Mouse (Mus musculus): ENCODE results near the gene Cox7b.

The Cox7b gene

DNA sequence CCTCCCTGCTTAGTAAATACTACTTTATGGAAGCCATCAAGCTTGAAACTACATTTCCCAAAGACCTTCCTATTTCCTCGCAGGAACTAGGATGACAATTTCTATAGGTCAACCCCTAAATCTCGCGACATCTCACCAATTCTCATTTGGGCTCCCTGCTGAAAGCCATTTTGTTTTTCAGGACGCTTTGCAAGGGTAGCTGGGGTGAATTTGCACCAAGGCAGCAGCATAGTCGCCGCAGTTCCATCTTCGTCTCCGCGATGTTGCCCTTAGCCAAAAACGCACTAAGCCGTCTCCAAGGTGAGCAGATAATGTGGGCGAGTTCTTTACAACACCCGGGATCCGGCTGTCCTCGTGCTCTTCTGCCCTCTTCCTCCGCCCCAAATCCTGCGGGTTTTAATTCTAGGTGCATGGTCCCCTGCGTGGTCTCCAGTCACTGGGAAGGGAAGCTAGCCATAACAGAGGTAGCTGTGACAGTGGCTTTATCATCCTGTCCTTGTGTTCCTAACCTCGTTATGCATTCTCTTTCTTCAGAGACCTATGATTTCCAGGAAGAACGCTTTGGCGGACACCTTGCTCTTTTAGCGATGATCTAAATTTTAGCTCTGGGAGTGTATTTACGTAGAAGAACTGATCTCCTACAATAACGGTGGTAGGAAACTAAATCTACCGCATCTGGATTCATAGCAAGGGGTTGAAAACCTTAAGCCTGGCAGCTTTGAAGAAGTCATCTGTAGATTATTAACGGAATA is at the start of gene Cox7b:
Gene Cox7b (plus strand): TSS at position 130 of the 752 bp plus-strand sequence.
- in situ Hi-C loops (cut with MboI; ENCODE audit: unreplicated experiment in 2 of 2) = loop anchor here in 1 of 2 experiments (10.0 to 25.0 kb wide), 2 partner anchors 747 to 841 kb away; no protein-coding TSS in a partner anchor

DNA sequence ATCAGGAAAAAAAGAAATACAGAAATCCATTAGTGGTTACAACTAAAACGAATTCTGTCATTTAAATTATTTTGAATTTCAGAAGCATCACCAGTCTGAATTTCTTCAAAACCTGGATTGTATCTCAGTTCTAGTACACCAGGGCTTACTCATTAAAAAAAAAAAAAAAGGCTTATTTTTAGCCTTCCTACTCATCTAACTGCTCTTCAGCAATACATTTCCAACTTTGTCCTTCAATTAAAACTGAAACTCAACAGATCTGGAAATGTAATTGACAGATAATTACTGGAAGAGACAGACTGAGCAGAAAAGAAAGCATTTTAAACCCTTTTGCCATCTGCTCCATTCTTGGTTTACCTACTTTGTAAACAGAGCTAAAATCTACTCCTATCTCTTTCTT is 13.9 kb upstream of the Cox7b start:
- in situ Hi-C loops (cut with MboI; ENCODE audit: unreplicated experiment in 2 of 2) = loop anchor here (10.0 to 25.0 kb wide), 2 partner anchors 77 to 761 kb away; partner anchors contain the start of gene Atrx (in 1 of the 2)

DNA sequence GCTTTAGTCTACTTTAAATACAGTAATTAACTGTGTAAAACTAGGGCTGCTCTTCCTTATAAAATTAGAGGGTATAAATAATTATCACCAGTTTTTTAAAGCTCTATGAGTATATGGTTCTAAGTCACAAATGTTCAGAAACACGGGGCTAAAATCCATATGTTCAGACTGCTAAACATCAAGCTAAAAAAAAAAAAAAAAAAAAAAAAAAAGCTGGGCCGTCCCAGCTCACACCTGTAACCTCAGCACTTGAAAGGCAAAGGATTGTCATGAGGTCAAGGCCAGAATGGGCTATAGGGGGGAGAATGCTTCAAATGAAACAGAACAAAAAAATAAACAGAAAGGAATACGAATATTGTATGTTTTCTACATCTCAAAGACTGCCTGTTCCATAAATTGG is 4.7 kb upstream of the Cox7b start:
- in situ Hi-C loops (cut with MboI; ENCODE audit: unreplicated experiment in 2 of 2) = loop anchor here in 1 of 2 experiments (5.0 to 25.0 kb wide), 3 partner anchors 83 to 836 kb away; partner anchors contain the start of gene Atrx

DNA sequence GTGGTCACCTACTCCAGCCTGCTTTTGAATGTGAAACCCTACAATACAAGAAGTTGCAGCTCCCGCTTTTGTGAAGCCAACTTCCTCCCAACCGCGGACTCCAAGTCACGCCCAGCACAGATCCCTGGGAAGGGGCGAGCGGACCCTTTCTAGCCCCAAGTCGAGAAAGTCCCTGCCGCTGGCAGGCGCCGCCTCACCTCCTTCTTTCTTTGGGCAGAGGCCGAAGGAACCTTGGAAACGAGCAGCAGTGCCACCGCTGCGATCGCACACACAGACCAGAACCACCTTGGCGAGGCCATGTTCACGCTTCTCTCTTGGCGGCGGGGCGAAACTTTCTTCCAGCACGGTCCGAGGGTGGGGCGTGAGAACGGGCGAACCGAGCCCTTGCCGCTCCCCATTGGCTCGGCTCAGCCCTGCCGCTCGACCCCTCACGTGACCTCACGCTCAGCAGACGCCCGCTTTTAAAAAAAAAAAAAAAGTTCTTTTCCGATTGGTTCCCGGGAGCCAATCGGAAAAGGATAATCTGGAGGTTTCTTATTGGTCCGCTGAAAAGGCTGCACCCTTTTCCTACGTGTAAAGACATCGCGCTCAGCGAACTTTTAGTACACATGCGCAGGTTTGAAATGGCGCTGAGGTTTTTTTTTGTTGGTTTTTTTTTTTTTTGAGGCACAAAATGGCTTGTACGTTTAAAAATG is 3.9 kb upstream of the Cox7b start, which contains the start of gene Magt1:
Gene Magt1 (minus strand): TSS at position 442 of the 695 bp plus-strand sequence.
- in situ Hi-C loops (cut with MboI; ENCODE audit: unreplicated experiment in 2 of 2) = loop anchor here in 1 of 2 experiments (5.0 to 25.0 kb wide), 3 partner anchors 84 to 837 kb away; partner anchors contain the start of gene Atrx

DNA sequence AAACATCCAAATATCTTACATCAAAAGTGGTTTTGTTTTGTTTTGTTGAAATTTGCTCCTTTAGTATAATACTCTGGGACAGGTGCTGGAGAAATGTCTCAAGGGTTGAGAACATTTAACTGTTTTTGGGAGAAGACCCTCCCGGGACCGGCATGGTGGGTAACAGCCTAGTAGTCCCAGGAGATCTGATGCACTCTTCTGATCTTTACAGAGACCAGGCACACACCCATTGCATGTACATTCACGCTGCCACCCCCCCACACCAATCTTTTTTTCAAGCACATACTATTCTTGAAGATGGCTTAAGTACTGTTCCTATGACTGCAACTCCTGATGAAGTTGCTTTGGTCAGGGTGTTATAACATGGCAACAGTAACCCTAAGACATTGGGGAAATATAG is 2.9 kb upstream of the Cox7b start:
- in situ Hi-C loops (cut with MboI; ENCODE audit: unreplicated experiment in 2 of 2) = loop anchor here in 1 of 2 experiments (5.0 to 25.0 kb wide), 3 partner anchors 85 to 838 kb away; partner anchors contain the start of gene Atrx

DNA sequence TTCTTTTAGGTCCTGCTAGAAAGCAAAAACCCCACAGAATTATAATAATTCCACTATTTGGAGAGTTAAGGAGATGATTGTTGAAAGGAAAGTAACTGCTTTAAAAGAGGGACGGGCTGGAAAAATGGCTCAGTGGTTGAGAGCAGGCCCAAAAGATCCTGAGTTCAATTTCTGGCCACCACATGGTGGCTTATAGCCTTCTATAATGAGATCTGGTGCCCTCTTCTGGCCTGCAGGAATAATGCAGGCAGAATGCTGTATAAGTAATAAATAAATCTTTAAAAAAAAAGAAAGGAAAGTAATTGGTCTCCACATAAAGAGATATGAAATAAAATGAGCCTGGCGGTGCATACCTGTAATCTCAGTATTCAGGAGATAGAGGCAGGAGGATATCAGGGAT is 2.3 kb upstream of the Cox7b start:
- in situ Hi-C loops (cut with MboI; ENCODE audit: unreplicated experiment in 2 of 2) = loop anchor here in 1 of 2 experiments (5.0 to 25.0 kb wide), 3 partner anchors 86 to 838 kb away; partner anchors contain the start of gene Atrx

DNA sequence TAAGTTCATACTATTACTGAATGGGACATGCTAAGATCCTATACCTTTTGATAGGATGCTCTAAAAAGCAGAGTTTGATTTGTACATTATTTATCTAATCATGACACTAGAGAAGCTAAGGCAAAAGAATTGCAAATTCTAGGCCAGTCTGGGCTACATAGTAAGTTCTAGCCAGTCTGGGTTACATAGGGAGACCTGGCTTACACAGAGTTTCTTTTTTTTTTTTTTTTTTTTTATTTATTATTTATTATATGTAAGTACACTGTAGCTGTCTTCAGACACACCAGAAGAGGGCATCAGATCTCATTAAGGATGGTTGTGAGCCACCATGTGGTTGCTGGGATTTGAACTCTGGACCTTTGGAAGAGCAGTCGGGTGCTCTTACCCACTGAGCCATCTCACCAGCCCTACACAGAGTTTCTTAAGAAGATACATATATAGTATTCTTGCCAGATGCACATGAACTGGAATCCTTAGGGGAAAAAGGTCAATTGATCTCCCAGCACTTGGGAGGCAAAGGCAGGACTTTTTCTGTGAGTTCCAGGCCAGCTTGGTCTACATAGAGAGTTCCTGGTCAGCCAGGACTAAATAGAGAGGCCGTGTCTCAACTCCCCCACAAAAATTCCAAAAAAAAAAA is 641 bp upstream of the Cox7b start:
- in situ Hi-C loops (cut with MboI; ENCODE audit: unreplicated experiment in 2 of 2) = loop anchor here in 1 of 2 experiments (5.0 to 25.0 kb wide), 3 partner anchors 88 to 840 kb away; partner anchors contain the start of gene Atrx

DNA sequence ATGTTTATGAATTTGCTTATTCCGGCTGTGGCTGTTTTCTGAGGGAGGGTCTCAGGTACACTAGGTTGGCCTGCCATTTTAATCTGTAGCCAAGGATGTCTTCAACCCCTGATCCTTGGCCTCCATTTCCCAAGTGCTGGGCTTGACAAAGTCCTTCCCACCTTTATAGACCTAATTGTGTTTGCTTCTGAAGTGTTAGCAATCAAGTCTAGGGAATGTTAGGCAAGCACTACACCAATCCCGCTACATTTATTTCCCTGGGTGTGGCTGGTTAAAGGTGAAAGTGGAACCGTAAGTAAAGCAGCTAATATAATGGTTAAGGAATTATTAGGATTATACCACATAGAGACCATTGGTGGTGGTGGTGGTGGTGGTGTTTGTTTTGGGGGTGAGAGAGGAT is 1.6 kb downstream of the Cox7b start:
- in situ Hi-C loops (cut with MboI; ENCODE audit: unreplicated experiment in 2 of 2) = loop anchor here in 1 of 2 experiments (10.0 to 25.0 kb wide), 2 partner anchors 745 to 842 kb away; no protein-coding TSS in a partner anchor

DNA sequence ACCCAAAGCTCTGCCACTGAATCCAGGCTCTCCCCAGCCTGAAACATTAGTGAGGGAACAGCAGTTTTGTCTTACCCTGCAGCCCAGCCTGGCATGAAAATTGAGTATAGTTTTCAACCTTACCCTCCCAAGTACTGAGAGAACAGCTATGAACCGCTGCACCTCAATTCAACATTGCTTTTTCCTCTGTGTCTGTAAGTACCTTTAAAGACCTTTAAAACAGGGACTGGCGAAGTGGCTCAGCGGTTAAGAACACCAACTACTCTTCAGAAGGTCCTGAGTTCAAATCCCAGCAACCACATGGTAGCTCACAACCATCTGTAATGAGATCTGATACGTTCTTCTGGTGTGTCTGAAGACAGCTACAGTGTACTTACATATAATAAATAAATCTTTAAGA is 2.0 kb downstream of the Cox7b start:
- in situ Hi-C loops (cut with MboI; ENCODE audit: unreplicated experiment in 2 of 2) = loop anchor here in 1 of 2 experiments (10.0 to 25.0 kb wide), 2 partner anchors 745 to 843 kb away; no protein-coding TSS in a partner anchor

DNA sequence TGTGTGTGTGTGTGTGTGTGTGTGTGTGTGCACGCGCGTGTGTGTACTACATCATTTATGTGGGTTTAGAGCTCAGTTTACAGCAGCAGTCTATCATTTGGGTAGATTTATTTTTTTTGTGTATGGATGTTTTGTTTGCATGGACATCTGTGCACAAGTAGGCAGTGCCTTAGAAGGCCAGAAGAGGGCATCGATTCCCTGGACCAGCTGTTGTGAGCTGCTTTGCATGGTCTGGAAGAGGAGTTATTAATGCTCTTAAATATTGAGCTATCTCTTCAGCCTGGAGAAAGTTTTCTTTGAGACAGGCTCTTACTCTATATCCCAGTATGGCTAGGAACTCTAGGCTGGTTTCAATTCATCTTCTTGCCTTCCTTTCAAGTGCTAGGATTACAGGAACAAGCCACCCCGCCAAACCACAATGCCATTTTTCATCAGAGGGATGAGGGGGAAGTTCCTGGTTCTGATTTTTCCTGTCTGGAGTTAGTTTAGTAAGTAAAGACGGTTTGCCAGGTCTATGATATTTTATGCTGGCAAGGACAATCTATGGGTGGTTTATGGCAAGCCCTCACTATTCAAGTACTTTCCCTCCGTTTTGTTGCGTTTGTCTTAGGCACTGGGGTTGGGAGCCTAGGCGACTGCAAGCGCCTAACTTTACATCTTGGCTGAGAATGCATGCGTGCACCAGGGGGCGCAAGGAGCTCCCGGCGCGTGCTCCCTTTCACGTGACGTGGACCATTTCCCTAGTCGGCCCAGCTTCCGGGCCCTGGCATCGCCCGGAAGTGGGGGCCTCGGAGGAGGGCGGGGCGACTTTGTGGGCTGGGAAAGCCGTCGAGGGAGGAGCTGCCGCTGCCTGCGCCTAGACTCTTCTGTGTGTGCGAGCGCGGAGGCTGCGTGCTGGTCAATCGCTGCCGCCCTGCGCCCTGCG is 11.2 kb downstream of the Cox7b start, which contains the start of gene Atp7a:
Gene Atp7a (plus strand): TSS at position 859 of the 925 bp plus-strand sequence.
- in situ Hi-C loops (cut with MboI; ENCODE audit: unreplicated experiment in 2 of 2) = loop anchor here (5.0 to 10.0 kb wide), 4 partner anchors 141 to 1448 kb away; no protein-coding TSS in a partner anchor

DNA sequence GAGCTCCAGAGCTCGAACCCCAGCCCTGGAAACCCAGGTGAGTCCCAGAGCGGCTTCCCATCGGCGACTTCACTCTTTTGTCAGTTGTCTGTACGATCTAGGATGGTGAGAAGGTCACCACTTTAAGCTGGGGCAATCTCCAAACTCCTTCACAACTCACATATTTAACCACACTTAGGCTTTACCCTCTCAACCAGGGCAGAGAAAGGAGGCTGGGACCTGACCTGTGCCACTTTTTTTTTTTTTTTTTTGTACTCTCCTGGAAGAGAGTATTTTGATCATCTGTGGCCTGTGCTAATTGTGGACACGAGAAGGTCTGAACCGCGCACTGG is 11.8 kb downstream of the Cox7b start:
- in situ Hi-C loops (cut with MboI; ENCODE audit: unreplicated experiment in 2 of 2) = loop anchor here (5.0 to 10.0 kb wide), 4 partner anchors 140 to 1447 kb away; no protein-coding TSS in a partner anchor

DNA sequence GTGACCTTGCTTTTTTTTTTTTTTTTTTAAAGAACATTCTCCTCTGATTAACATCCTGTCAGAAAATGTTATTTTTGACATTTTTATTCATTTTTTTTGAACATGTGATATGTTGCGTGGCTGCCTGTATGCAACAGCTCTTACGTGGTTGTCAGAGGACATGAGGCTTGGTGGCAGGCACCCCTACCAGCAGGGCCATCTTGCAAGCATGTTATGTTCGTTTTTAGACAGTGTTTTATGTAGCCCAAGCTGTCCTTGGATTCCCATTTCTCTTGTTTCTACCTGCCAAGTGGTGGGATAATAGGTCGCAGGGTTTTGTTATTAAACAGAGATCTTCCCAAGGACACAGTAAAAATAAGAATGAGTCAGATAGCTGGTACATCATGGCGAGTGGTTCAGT is 14.7 kb downstream of the Cox7b start:
- in situ Hi-C loops (cut with MboI; ENCODE audit: unreplicated experiment in 2 of 2) = no loop called here

DNA sequence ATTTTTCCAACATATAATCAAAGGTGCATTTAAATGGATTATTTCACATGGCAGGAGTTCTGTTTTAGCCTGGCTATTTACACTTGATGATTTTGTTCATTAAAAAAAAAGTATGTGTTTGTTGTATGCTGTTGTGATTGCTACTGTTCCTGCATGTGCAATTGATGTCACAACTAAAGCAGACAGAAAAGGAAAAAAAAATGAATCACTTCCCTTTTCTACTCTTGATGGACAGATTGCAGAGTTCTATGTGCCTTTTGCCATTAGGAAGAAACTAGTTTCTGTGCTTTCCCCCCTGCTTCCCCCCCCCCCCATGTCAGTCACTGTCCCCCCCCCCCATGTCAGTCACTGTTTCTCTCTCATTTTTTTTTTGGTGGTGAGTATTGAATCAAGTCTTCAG is 15.6 kb downstream of the Cox7b start:
- in situ Hi-C loops (cut with MboI; ENCODE audit: unreplicated experiment in 2 of 2) = no loop called here

DNA sequence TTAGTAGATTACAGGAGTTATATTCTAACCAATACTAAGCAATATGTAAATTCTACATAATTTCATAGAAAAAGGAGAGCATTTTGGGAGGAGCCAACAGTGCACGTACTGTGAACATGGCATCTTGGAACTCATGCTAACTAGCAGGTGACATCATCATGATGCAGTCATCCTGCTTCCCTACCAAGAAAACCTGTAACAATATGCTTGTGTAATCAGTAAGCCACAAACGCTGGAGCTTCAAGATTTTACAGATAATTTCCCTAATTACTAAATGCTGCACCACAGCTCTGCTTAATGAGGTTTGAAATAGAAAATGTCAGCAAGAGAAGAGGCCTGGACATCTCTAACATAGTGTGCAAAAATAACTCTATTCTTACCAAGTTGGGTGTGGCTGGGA is 20.2 kb downstream of the Cox7b start:
- in situ Hi-C loops (cut with MboI; ENCODE audit: unreplicated experiment in 2 of 2) = no loop called here

DNA sequence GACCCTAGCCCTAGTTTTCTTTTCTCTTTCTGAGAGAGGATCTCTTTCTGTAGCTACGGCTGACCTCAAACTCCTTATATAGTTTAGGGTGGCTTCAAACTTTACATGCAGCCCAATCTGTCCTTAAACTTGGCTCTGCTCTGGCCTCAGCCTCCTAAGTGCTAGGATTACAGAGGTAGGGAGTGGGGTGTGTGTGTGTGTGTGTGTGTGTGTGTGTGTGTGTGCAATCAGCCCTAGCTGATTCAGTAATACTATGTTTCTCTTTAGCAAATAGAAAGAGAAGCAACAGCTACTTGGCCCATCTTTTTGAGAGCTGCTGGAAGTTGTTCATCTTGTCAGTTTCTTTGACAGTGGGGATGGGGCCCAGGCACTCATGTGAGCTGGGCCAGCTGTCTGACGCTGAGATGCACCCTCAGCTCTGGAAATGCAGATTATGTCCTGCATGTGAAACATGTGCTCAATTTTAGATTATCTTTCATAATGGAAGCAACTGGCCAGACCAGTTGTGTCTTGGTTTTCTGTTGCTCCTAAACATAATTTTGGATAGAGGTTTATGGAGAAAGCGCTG is 21.8 kb downstream of the Cox7b start:
- in situ Hi-C loops (cut with MboI; ENCODE audit: unreplicated experiment in 2 of 2) = no loop called here

DNA sequence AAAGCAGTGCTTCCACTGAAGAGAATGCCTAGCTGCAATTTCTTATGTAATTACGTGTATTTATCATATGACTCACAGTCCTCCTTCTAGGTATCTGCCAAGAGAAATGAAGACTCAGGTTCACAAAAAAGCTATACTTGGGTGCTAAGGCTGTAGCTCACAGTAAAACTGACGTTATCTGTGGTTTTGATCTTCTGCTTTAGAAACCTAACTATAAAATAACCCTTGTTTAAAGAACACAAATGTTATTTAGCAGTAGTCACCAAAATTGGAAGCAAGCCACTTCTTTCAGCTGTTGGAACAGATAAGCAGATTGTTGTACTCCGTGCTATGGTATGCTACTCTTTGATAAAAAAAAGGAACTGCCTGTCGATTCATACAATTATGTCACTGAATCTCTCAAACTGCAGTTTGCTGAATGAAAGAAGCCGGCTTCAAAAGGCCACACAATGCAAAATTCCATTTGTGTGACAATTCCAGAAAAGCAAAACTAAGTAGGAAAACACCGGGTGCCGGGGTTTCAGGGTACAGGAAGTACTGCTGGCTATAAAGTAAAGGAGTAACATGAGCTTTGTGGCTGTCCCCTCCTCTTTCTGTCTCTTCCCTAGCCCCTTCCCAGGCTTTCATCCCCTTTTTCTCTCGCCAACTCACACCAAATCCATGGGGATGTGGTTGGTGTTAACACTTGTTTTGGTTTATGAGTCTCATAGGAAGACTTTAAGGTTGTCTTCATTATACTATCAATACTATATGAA is 28.5 kb downstream of the Cox7b start:
- in situ Hi-C loops (cut with MboI; ENCODE audit: unreplicated experiment in 2 of 2) = no loop called here

DNA sequence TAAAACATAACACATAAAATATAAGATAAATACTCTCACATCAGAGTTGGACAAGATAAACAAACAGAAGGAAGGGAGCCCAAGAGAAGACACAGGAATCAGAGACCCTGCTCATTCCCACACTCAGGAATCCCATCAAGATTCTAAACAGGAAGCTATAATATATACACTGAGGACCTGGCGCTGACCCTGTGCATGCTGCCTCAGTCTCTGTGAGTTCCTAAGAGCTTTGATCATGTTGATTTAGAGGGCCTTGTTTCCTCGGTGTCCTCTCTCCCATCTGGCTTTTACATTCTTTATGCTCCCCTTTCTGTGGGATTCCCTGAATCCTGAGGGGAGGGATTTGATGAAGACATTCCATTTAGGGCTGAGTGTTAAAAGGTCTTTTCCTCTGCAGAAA is 30.0 kb downstream of the Cox7b start:
- in situ Hi-C loops (cut with MboI; ENCODE audit: unreplicated experiment in 2 of 2) = no loop called here

DNA sequence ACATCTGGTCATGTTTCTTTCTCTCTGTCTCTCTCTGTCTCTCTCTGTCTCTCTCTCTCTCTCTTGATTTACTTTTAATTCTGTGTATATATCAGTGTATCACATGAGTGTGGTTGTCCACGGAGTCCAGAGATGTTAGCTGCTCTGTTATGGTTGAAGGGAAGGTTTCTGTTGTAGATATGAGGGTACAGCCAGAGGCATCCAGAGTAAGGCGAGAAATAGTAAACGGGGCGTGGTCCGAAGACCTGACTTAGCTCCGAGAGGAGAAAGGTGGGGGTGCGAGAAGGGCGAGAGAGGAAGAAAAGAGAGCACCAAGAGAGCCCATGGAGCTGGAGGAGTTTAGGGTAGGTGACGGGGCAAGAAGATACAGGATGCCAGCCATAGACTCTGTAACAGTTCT is 30.4 kb downstream of the Cox7b start:
- in situ Hi-C loops (cut with MboI; ENCODE audit: unreplicated experiment in 2 of 2) = no loop called here
